Mouse (Mus musculus): ENCODE measurements around the gene Rbm4b. TPM values are rescaled to one million over a fixed set of nuclear protein-coding genes. Genes with fewer than 3 reads are reported as not detected.
A peak's percentile ranks its signal among the peaks of the same experiment; 100 is the strongest.
"Not testable (repeated sequence)": the region's sequence is repeated elsewhere in the genome, so short reads cannot be mapped to it uniquely, and the experiment has no call there.

Rbm4b gene
- total RNA-seq, 2 experiments from 2014 or later = 10.8 to 14.9 TPM

- ATAC-seq (ENCODE audit: poor library complexity, severe bottlenecking) = no peak
Observed at GRCm38 (mm10) chr19:4803283-4803682, 47.0 kb downstream of the Rbm4b start.

DNA sequence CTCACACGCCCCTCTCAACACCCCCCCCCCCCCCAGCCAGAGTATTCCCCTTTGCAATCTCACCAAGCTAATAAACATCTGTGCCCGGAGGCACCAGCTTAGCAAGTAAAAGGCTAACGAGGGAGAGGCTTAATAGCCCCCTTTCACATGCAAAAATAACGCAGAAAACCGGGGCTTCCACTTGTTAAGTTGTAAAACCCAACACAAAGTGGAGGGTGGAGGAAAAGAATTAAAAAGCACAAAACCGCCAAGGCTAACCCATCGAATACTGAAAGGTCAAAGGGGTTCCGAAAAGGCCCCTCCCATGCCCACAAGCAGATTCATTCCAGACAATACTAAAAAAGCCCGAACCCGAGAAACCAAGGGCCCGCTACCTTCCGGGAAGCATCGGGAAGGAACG lies 54.0 kb downstream of the Rbm4b start:
- ATAC-seq (ENCODE audit: poor library complexity, severe bottlenecking) = no peak

GRCm38 (mm10) chr19:4810746-4811062 lies 54.4 kb downstream of the Rbm4b start:
- ATAC-seq (ENCODE audit: poor library complexity, severe bottlenecking) = no peak

DNA sequence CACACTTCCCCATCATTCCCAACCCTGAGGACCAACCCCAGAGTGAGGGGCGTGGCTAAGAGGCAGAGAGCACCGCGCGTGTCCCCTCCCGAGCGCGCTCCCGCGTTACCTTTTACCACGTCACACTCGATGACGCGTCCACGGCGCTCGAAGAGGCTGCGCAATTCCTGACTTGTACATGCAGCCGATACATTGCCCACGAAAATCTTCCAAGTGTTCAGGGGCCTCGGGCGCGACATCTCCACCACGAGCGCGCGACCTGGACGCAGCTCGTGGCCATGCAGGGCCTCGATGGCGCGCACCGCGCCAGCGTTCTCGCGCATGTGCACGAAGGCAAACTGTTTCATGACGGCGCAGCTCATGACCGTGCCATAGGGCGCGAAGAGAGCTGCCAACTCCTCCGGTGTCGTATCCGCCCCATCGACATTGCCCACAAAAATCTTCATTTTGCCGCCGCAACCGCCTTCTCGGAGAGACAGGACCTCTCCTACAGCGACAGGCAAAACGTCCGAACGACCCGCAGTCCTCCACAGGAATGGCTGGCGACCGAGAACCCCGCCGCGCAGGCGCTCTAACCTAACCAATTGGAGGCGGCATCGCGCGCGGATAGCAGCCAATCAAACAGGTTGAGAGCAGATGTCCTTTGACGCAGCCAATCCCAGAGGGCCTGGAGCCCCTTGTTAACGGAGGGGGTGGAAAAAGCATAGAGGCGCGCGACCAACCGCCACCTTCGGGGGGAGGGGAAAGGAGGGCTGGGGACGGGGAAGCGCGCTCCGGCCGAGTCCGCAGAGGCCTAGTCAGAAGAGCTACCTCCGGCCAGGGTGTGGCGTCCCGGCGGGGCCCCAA lies 55.0 kb downstream of the Rbm4b start, which contains the start of the genes Gm21992 and Rbm14:
Gene Gm21992, minus strand, starts transcription at position 550 of the 846 bp plus-strand sequence.
Gene Rbm14, minus strand, starts transcription at position 572 of the 846 bp plus-strand sequence.
- ATAC-seq (ENCODE audit: poor library complexity, severe bottlenecking) = peak; percentile 95

- ATAC-seq (ENCODE audit: poor library complexity, severe bottlenecking) = no peak
Observed at GRCm38 (mm10) chr19:4811909-4812242, 55.6 kb downstream of the Rbm4b start.

DNA sequence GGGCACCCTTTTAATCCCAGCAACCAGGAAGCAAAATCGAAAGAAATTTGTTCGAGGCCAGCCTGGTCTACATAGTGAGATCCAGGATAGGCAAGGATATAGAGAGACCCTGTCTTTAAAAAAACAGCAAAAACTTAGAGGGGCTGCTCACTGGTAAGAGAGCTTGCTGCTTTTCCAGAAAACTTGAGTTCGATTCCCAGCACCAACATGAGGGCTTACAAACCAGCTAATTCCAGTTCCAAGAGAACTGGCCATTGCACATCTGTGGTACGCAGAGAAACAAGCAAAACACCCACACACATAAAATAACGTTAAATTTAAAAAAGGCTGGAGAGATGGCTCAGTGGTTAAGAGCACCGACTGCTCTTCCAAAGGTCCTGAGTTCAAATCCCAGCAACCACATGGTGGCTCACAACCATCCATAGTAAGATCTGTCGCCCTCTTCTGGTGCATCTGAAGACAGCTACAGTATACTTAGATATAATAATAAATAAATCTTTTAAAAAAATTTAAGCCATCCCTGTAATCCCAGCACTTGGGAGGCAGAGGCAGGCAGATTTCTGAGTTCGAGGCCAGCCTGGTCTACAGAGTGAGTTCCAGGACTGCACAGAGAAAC lies 56.1 kb downstream of the Rbm4b start:
- ATAC-seq (ENCODE audit: poor library complexity, severe bottlenecking) = not testable (repeated sequence)

DNA sequence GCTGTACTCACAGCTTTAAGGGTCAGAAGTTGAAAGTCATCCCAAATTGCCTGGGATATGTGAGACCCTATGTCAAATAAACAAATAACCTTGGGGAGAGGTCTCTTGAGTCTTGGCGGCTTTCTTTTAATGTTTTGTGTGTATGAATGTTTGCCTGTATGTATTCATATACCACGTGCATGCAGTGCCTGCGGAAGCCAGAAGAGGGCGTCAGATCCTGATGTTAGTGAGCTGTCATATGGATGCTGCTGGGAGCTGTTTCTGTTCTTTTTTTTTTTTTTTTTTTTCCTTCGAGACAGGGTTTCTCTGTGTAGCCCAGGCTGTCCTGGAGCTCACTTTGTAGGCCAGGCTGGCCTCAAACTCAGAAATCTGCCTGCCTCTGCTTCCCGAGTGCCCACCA lies 56.7 kb downstream of the Rbm4b start:
- no peak for ATAC-seq (ENCODE audit: poor library complexity, severe bottlenecking)

Other genes starting within 250 kb of the Rbm4b start
- 0.22 and 0.64 TPM in 2 replicates for gene Pcx, start 246.0 kb upstream of the Rbm4b start, total RNA-seq (2015)
- 0.62 and 0.69 TPM in 2 replicates for gene Pcx, start 246.0 kb upstream of the Rbm4b start, total RNA-seq (2017)
- 0.09 and 0.30 TPM in 2 replicates for gene Lrfn4, start 140.8 kb upstream of the Rbm4b start, total RNA-seq (2015)
- gene Lrfn4, start 140.8 kb upstream of the Rbm4b start, total RNA-seq (2017) = 0.29 and 0.65 TPM in 2 replicates
- gene Rce1, start 130.9 kb upstream of the Rbm4b start, total RNA-seq (2015) = 18.4 and 23.4 TPM in 2 replicates
- gene Rce1, start 130.9 kb upstream of the Rbm4b start, total RNA-seq (2017) = 12.4 and 20.0 TPM in 2 replicates
- not detected in 2 replicates for gene Gm960, start 57.8 kb upstream of the Rbm4b start, total RNA-seq (2015)
- gene Gm960, start 57.8 kb upstream of the Rbm4b start, total RNA-seq (2017) = not detected in 2 replicates
- gene Sptbn2, start 45.3 kb upstream of the Rbm4b start, total RNA-seq (2015) = not detected in 2 replicates
- gene Sptbn2, start 45.3 kb upstream of the Rbm4b start, total RNA-seq (2017) = not detected in 2 replicates
- gene Rbm4, start 37.4 kb downstream of the Rbm4b start, total RNA-seq (2015) = 22.5 and 30.0 TPM in 2 replicates
- 45.2 and 51.7 TPM in 2 replicates for gene Rbm4, start 37.4 kb downstream of the Rbm4b start, total RNA-seq (2017)
- gene Gm21992, start 55.1 kb downstream of the Rbm4b start, total RNA-seq (2015) = 13.2 and 22.5 TPM in 2 replicates
- 34.1 and 52.3 TPM in 2 replicates for gene Gm21992, start 55.1 kb downstream of the Rbm4b start, total RNA-seq (2017)
- gene Rbm14, start 55.1 kb downstream of the Rbm4b start, total RNA-seq (2015) = 25.3 and 30.6 TPM in 2 replicates
- 13.1 and 13.8 TPM in 2 replicates for gene Rbm14, start 55.1 kb downstream of the Rbm4b start, total RNA-seq (2017)
- 20.0 and 22.0 TPM in 2 replicates for gene Ccs, start 82.8 kb downstream of the Rbm4b start, total RNA-seq (2015)
- gene Ccs, start 82.8 kb downstream of the Rbm4b start, total RNA-seq (2017) = 24.1 and 26.6 TPM in 2 replicates
- gene Ccdc87, start 82.9 kb downstream of the Rbm4b start, total RNA-seq (2015) = not detected in 2 replicates
- gene Ccdc87, start 82.9 kb downstream of the Rbm4b start, total RNA-seq (2017) = not detected in 2 replicates
- gene Ctsf, start 98.6 kb downstream of the Rbm4b start, total RNA-seq (2015) = 0.09 TPM in 1 of 2 replicates, not detected in the other
- 0.08 and 0.44 TPM in 2 replicates for gene Ctsf, start 98.6 kb downstream of the Rbm4b start, total RNA-seq (2017)
- 0.14 and 0.25 TPM in 2 replicates for gene Actn3, start 121.4 kb downstream of the Rbm4b start, total RNA-seq (2015)
- 0.07 and 0.53 TPM in 2 replicates for gene Actn3, start 121.4 kb downstream of the Rbm4b start, total RNA-seq (2017)
- 5.3 and 5.8 TPM in 2 replicates for gene Zdhhc24, start 122.2 kb downstream of the Rbm4b start, total RNA-seq (2015)
- 7.1 and 7.6 TPM in 2 replicates for gene Zdhhc24, start 122.2 kb downstream of the Rbm4b start, total RNA-seq (2017)
- 0.07 TPM in 1 of 2 replicates, not detected in the other for gene Bbs1, start 150.1 kb downstream of the Rbm4b start, total RNA-seq (2015)
- gene Bbs1, start 150.1 kb downstream of the Rbm4b start, total RNA-seq (2017) = 0.08 and 0.37 TPM in 2 replicates
- 21.2 and 21.7 TPM in 2 replicates for gene Dpp3, start 171.8 kb downstream of the Rbm4b start, total RNA-seq (2015)
- gene Dpp3, start 171.8 kb downstream of the Rbm4b start, total RNA-seq (2017) = 36.1 and 44.4 TPM in 2 replicates
- 0.49 TPM in 1 of 2 replicates, not detected in the other for gene Peli3, start 186.6 kb downstream of the Rbm4b start, total RNA-seq (2015)
- 0.51 and 0.85 TPM in 2 replicates for gene Peli3, start 186.6 kb downstream of the Rbm4b start, total RNA-seq (2017)
- 13.4 and 15.9 TPM in 2 replicates for gene Mrpl11, start 205.7 kb downstream of the Rbm4b start, total RNA-seq (2015)
- 26.3 and 29.1 TPM in 2 replicates for gene Mrpl11, start 205.7 kb downstream of the Rbm4b start, total RNA-seq (2017)
- gene Npas4, start 233.8 kb downstream of the Rbm4b start, total RNA-seq (2015) = not detected in 2 replicates
- not detected in 2 replicates for gene Npas4, start 233.8 kb downstream of the Rbm4b start, total RNA-seq (2017)